Mouse (Mus musculus) liver, adult 2 months (tissue): ENCODE measurements at regions not wholly inside any gene's neighbourhood (a gene's known extent, or its start where the extent isn't known, plus 50 kb on each side); places are given as distances from the start of the nearest gene placed in this dataset.

ENCODE experiments used
- DNase-seq: peaks from one replicate; pipeline ENCODE4 v3.0.0-alpha.2; 2011; ENCODE audit warnings: low read depth, low spot score; ENCODE audit errors: extremely low read depth
- H3K27ac ChIP-seq: fragments of 200-500 bp; replicated peaks from 2 replicates; pipeline ENCODE4 v1.5.1; 2012; ENCODE audit warnings: low read depth, mild to moderate bottlenecking, control low read depth, inconsistent platforms, low read length; ENCODE audit not compliant: insufficient read depth
- H3K27me3 ChIP-seq: fragments of 200-500 bp; 2 replicates; pipeline ENCODE4 v1.6.1; 2012; ENCODE audit warnings: mild to moderate bottlenecking, moderate library complexity, low read length, inconsistent platforms; ENCODE audit not compliant: control insufficient read depth, insufficient read depth
- H3K36me3 ChIP-seq: fragments of 200-500 bp; 2 replicates; pipeline ENCODE4 v1.6.1; 2012; ENCODE audit warnings: low read length, inconsistent platforms; ENCODE audit not compliant: control insufficient read depth, insufficient read depth
- H3K4me1 ChIP-seq: fragments of 200-500 bp; 2 replicates; pipeline ENCODE4 v1.6.1; 2011; ENCODE audit warnings: low read length; ENCODE audit not compliant: control insufficient read depth, insufficient read depth
- H3K4me3 ChIP-seq: fragments of 200-500 bp; 2 replicates; pipeline ENCODE4 v1.5.1; 2011; ENCODE audit warnings: low read depth, mild to moderate bottlenecking, control low read depth, low read length, moderate library complexity; ENCODE audit not compliant: insufficient read depth
- H3K79me2 ChIP-seq: fragments of 200-500 bp; 2 replicates; pipeline ENCODE4 v1.6.1; 2012; ENCODE audit warnings: inconsistent platforms, mild to moderate bottlenecking, low read length, moderate library complexity; ENCODE audit not compliant: control insufficient read depth, insufficient read depth
- H3K9ac ChIP-seq: fragments of 200-500 bp; 2 replicates; pipeline ENCODE4 v1.6.1; 2012; ENCODE audit warnings: low read depth, mild to moderate bottlenecking, control low read depth, inconsistent platforms, low read length
- CTCF ChIP-seq: fragments of 200-500 bp; IDR thresholded peaks from 2 replicates; pipeline ENCODE4 v1.5.1; 2011; ENCODE audit warnings: low read depth, low read length, control low read depth
- POLR2A ChIP-seq: fragments of 200-500 bp; IDR thresholded peaks from 2 replicates; pipeline ENCODE4 v1.6.1; 2011; ENCODE audit warnings: low read length, control low read depth; ENCODE audit not compliant: insufficient read depth; ENCODE audit errors: extremely low read depth
- WGBS: fragments of 180-500 bp; shearing (Covaris S2); methylation state at CpG from one replicate; pipeline ENCODE4 v1.1.7; 2018; 5-methylcytosine and 5-hydroxymethylcytosine counted together

- no peaks in the 10 kb centered on the region for H3K79me2 ChIP-seq
- DNase-seq: no peak
- H3K36me3 ChIP-seq: no peaks in the 10 kb centered on the region
- no peaks in the 10 kb centered on the region for H3K27me3 ChIP-seq
- no peak overlapping the region for H3K27ac ChIP-seq
- H3K4me1 ChIP-seq: no peaks in the 10 kb centered on the region
- no peak overlapping the region for H3K4me3 ChIP-seq
- no peak overlapping the region for H3K9ac ChIP-seq
- 53% methylated on average over 2 of the region's 2 CpGs for WGBS
- TF ChIP-seq CTCF: no peak
- TF ChIP-seq POLR2A: no peak
Observed at GRCm38 (mm10) chr3:63638572-63638971, 154.9 kb upstream of the Gm34302 start.

DNA sequence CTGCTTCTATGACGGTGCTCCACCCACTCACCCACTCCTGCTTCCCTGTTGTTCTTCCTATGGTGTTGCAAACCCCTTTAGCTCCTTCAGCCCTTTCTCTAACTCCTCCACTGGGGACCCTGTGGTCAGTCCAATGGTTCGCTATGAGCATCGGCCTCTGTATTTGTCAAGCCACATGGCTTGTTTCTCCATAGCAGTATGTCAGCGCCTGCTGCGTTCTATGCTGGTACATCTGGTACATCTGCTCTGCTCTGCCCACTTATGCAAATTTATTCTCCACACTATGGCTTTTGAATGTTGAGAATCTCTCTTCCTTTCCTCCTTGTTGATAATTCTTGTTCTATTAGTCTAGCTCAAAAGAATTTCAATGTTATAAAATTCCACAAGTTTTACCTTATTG is 154.2 kb upstream of the Gm34302 start:
- no peaks in the 10 kb centered on the region for H3K27me3 ChIP-seq
- no peaks in the 10 kb centered on the region for H3K36me3 ChIP-seq
- H3K9ac ChIP-seq: no peak overlapping the region
- no peaks in the 10 kb centered on the region for H3K4me1 ChIP-seq
- H3K27ac ChIP-seq: no peak overlapping the region
- 87% methylated on average over 5 of the region's 5 CpGs for WGBS
- H3K4me3 ChIP-seq: no peak overlapping the region
- no peak for DNase-seq
- no peak for TF ChIP-seq POLR2A
- TF ChIP-seq CTCF: no peak
- H3K79me2 ChIP-seq: no peaks in the 10 kb centered on the region

GRCm38 (mm10) chr3:63627724-63628123 is 144.0 kb upstream of the Gm34302 start:
- Histone ChIP-seq H3K9ac (no peak overlapping the region), H3K4me3 (no peak overlapping the region), H3K79me2 (no peaks in the 10 kb centered on the region), H3K27me3 (no peaks in the 10 kb centered on the region), H3K36me3 (no peaks in the 10 kb centered on the region), H3K4me1 (no peaks in the 10 kb centered on the region), H3K27ac (no peak overlapping the region)
- WGBS: 80% methylated on average over 5 of the region's 5 CpGs
- DNase-seq: no peak
- TF ChIP-seq POLR2A (no peak), CTCF (no peak)

DNA sequence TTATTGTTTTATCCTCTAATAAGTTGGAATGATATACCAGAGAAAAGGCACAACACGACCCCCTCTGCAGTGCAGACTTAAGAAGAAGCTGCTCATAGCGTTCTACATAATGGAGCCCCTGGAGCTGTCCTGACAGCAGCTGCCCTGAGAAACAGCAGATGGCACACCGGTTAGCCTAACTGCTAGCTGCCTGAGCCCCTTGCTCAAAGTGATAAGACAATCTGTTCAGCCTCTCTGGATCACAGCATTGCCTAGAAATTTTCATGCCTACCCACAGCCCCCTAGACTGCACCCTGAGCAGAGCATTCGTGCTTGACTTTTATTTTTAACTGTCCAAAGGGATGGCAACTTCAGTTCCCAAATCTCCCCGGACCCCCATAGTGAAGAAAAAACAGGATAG is 132.4 kb upstream of the Gm34302 start:
- H3K79me2 ChIP-seq: no peaks in the 10 kb centered on the region
- whole genome bisulfite sequencing: 43% methylated on average over 5 of the region's 5 CpGs
- TF ChIP-seq POLR2A (no peak), CTCF (no peak)
- no peaks in the 10 kb centered on the region for H3K27me3 ChIP-seq
- no peak overlapping the region for H3K9ac ChIP-seq
- H3K36me3 ChIP-seq: no peaks in the 10 kb centered on the region
- H3K27ac ChIP-seq: no peak overlapping the region
- H3K4me3 ChIP-seq: no peak overlapping the region
- no peaks in the 10 kb centered on the region for H3K4me1 ChIP-seq
- DNase-seq: no peak

GRCm38 (mm10) chr3:63613652-63614051 is 130.0 kb upstream of the Gm34302 start:
- 69% methylated on average over 1 of the region's 1 CpGs for WGBS
- no peaks in the 10 kb centered on the region for H3K27me3 ChIP-seq
- H3K79me2 ChIP-seq: no peaks in the 10 kb centered on the region
- H3K4me1 ChIP-seq: no peaks in the 10 kb centered on the region
- no peak overlapping the region for H3K27ac ChIP-seq
- TF ChIP-seq CTCF (no peak), POLR2A (no peak)
- H3K36me3 ChIP-seq: no peaks in the 10 kb centered on the region
- no peak overlapping the region for H3K4me3 ChIP-seq
- no peak for DNase-seq
- H3K9ac ChIP-seq: no peak overlapping the region

DNA sequence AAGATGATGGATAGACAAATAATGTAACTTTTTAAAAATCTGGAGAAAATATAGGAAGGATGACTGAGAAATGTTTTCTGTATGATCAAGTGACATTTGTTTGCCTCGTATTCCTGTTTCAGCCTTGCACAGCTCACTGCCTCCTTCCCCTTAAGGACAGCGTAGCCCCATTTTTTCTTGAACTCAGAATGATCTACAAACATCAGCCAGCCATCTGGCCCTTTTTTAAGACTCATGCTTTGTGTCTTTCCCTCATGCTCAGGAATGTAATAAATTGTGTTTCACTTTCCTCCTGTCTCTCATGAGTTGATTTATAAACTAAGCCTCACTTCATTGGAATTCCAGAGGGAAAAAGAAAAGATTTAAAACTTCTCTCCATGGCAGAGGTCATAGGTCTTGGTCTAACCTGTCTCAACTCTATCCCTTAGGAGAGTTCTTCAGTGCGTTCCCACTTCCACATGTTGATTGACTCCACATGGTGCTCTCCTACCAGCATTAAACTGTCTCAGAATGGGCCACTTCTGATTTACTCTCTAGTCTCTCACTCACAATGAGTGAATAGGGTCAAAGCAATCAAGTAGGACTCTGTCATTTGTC is 129.2 kb upstream of the Gm34302 start:
- H3K4me3 ChIP-seq: no peak overlapping the region
- H3K4me1 ChIP-seq: no peaks in the 10 kb centered on the region
- H3K36me3 ChIP-seq: no peaks in the 10 kb centered on the region
- H3K27me3 ChIP-seq: no peaks in the 10 kb centered on the region
- WGBS: 78% methylated on average over 3 of the region's 3 CpGs
- DNase-seq: no peak
- TF ChIP-seq CTCF (no peak), POLR2A (no peak)
- H3K27ac ChIP-seq: no peak overlapping the region
- H3K9ac ChIP-seq: no peak overlapping the region
- no peaks in the 10 kb centered on the region for H3K79me2 ChIP-seq
